Mouse (Mus musculus) liver, adult 2 months (tissue): ENCODE results near the gene Sec24b. TPM values are rescaled to one million over a fixed set of nuclear protein-coding genes. Genes with fewer than 3 reads are reported as not detected.

Experiments used
- DNase-seq: peaks from one replicate; pipeline ENCODE4 v3.0.0-alpha.2; 2011; ENCODE audit warnings: low read depth, low spot score; ENCODE audit errors: extremely low read depth
- H3K27ac ChIP-seq: fragments of 200-500 bp; replicated peaks from 2 replicates; pipeline ENCODE4 v1.5.1; 2012; ENCODE audit warnings: low read depth, mild to moderate bottlenecking, control low read depth, inconsistent platforms, low read length; ENCODE audit not compliant: insufficient read depth
- H3K27me3 ChIP-seq: fragments of 200-500 bp; 2 replicates; pipeline ENCODE4 v1.6.1; 2012; ENCODE audit warnings: mild to moderate bottlenecking, moderate library complexity, low read length, inconsistent platforms; ENCODE audit not compliant: control insufficient read depth, insufficient read depth
- H3K36me3 ChIP-seq: fragments of 200-500 bp; 2 replicates; pipeline ENCODE4 v1.6.1; 2012; ENCODE audit warnings: low read length, inconsistent platforms; ENCODE audit not compliant: control insufficient read depth, insufficient read depth
- H3K4me1 ChIP-seq: fragments of 200-500 bp; 2 replicates; pipeline ENCODE4 v1.6.1; 2011; ENCODE audit warnings: low read length; ENCODE audit not compliant: control insufficient read depth, insufficient read depth
- H3K4me3 ChIP-seq: fragments of 200-500 bp; 2 replicates; pipeline ENCODE4 v1.5.1; 2011; ENCODE audit warnings: low read depth, mild to moderate bottlenecking, control low read depth, low read length, moderate library complexity; ENCODE audit not compliant: insufficient read depth
- H3K79me2 ChIP-seq: fragments of 200-500 bp; 2 replicates; pipeline ENCODE4 v1.6.1; 2012; ENCODE audit warnings: inconsistent platforms, mild to moderate bottlenecking, low read length, moderate library complexity; ENCODE audit not compliant: control insufficient read depth, insufficient read depth
- H3K9ac ChIP-seq: fragments of 200-500 bp; 2 replicates; pipeline ENCODE4 v1.6.1; 2012; ENCODE audit warnings: low read depth, mild to moderate bottlenecking, control low read depth, inconsistent platforms, low read length
- CTCF ChIP-seq: fragments of 200-500 bp; IDR thresholded peaks from 2 replicates; pipeline ENCODE4 v1.5.1; 2011; ENCODE audit warnings: low read depth, low read length, control low read depth
- POLR2A ChIP-seq: fragments of 200-500 bp; IDR thresholded peaks from 2 replicates; pipeline ENCODE4 v1.6.1; 2011; ENCODE audit warnings: low read length, control low read depth; ENCODE audit not compliant: insufficient read depth; ENCODE audit errors: extremely low read depth
- WGBS: fragments of 180-500 bp; shearing (Covaris S2); methylation state at CpG from one replicate; pipeline ENCODE4 v1.1.7; 2018; 5-methylcytosine and 5-hydroxymethylcytosine counted together
- polyA plus RNA-seq: library from polyadenylated mRNA; depleted of rRNA; stranded (reverse); fragments of >200 nt; gene quantifications from 2 replicates; pipeline ENCODE4 v1.2.3, GENCODE M21; 2012
- total RNA-seq: library from RNA; depleted of rRNA; stranded (reverse); fragments of >200 nt; gene quantifications from 2 replicates; pipeline ENCODE4 v1.2.3, GENCODE M21; 2014

Sec24b gene
- total and polyA plus RNA-seq, 2 experiments = 7.9 to 15.8 TPM

DNA sequence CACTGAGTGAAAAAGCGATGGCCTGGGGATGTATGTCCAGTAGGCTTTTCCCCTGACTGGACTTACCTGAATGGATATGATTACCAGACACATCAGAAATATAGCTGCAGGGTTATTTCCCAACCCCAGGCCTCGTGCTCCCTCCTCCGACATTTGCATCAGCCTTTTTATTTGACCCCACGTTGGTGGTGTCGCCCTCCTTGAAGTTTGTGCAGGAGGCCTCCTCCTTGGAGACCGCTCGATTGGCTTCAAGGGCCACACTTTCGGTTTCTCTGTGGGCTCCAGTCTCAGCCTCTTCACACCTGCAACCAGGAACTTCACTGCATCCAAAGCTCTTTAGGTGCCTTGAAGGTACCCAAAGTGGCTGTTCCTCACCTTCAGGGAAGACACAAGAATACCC lies 35.8 kb downstream of the Sec24b start:
- no peak for TF ChIP-seq POLR2A
- TF ChIP-seq CTCF = no peak
- peaks cover 11% of the 10 kb centered on the region for H3K36me3 ChIP-seq
- no peak for DNase-seq
- no peak overlapping the region for H3K27ac ChIP-seq
- H3K4me1 ChIP-seq = no peaks in the 10 kb centered on the region
- H3K4me3 ChIP-seq = no peak overlapping the region
- WGBS = 93% methylated on average over 8 of the region's 8 CpGs
- no peaks in the 10 kb centered on the region; the same call in 1 of the 2 replicates for H3K79me2 ChIP-seq
- H3K9ac ChIP-seq = no peak overlapping the region
- no peaks in the 10 kb centered on the region for H3K27me3 ChIP-seq

DNA sequence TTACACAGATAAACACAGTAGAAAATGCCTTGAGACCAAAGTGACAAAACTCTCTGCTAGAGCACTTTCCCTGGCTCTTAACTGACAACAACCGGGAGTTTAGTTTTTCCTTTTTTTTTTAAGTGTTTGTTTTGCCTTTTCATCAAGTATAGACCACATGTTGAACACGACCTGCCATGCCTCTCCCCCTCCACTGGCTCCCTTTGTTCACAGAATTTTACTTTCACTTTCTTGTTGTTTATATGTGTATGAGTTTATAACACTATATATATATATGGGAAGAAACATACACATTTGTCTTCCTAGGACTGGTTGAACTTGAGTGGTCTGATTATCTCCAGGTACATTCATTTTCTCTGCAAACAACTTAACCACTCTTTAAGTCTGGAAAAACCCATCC lies 48.4 kb downstream of the Sec24b start:
- no peak overlapping the region for H3K4me3 ChIP-seq
- no peaks in the 10 kb centered on the region for H3K27me3 ChIP-seq
- 28% methylated on average over 2 of the region's 2 CpGs for WGBS
- peaks cover 15% of the 10 kb centered on the region for H3K36me3 ChIP-seq
- H3K9ac ChIP-seq = no peak overlapping the region
- no peaks in the 10 kb centered on the region; the same call in 1 of the 2 replicates for H3K79me2 ChIP-seq
- no peaks in the 10 kb centered on the region for H3K4me1 ChIP-seq
- H3K27ac ChIP-seq = no peak overlapping the region
- no peak for DNase-seq
- TF ChIP-seq CTCF = no peak
- TF ChIP-seq POLR2A = no peak

DNA sequence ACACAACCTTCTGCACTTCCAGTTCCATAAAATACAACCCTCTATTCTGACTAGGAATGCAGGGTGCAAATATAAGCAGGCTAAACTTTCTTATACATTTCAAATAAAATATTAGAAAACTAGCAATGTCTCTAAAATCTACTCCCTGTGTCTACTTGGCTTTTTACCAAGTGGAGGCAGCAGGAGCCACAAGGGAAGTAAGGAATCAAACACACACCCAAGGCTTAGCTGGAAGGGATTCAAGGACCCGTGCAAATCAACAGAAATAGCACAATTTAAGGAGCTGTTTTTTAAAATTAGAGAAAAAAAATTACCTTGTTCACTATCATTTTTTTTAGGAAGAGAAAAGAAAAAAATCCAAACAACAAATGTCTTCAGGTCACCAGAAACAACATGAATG lies 50.1 kb downstream of the Sec24b start:
- Histone ChIP-seq H3K9ac (no peak overlapping the region), H3K27ac (no peak overlapping the region), H3K4me3 (no peak overlapping the region), H3K4me1 (no peaks in the 10 kb centered on the region), H3K79me2 (no peaks in the 10 kb centered on the region; the same call in 1 of the 2 replicates), H3K27me3 (no peaks in the 10 kb centered on the region), H3K36me3 (peaks cover 19% of the 10 kb centered on the region)
- 78% methylated on average over 1 of the region's 1 CpGs for WGBS
- TF ChIP-seq POLR2A = no peak
- DNase-seq = no peak

DNA sequence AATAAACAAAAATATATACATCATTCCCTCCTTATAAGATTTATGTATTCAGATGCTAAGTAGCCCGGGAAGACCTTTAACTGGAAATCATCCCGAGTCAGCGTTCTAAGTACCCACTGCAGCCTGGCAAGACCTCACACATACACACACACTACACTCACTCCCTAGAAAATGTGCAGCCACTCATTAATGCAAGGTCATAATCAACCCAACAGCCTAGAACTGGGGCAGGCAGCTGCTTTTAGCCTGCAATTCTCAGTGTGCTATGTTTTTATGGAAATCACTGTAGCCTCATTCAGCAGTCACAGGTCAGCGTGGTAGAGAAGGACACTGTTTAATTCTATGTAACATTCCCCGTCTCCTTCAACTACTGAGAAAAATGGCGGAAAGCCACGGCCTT lies 55.2 kb downstream of the Sec24b start:
- WGBS = 94% methylated on average over 7 of the region's 7 CpGs
- H3K9ac ChIP-seq = no peak overlapping the region
- no peaks in the 10 kb centered on the region for H3K27me3 ChIP-seq
- no peak for DNase-seq
- H3K79me2 ChIP-seq = no peaks in the 10 kb centered on the region
- no peaks in the 10 kb centered on the region for H3K4me1 ChIP-seq
- peaks cover 42% of the 10 kb centered on the region for H3K36me3 ChIP-seq
- no peak overlapping the region for H3K27ac ChIP-seq
- H3K4me3 ChIP-seq = no peak overlapping the region
- TF ChIP-seq CTCF (no peak), POLR2A (no peak)

DNA sequence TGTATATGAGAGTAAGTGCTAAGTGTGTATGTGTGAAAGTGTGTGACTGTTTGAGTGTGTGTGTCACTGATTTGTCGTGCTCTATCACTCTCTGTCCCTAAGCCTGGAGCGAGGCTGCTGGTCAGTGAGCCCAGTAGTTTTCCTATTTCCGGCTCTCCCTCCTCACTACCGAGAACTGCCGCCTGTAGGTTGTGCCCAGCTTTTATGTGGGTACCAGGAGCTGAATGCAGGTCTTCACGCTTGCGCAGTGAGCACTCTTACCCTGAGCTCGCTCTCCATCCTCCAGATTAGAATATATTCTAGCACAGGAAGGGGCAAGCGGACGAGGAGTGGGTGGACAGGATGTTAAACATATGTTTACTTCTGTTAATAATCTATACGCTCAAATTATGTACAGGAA lies 60.4 kb downstream of the Sec24b start:
- Histone ChIP-seq H3K79me2 (no peaks in the 10 kb centered on the region), H3K27ac (no peak overlapping the region), H3K4me3 (no peak overlapping the region), H3K4me1 (no peaks in the 10 kb centered on the region), H3K36me3 (peaks cover 48% of the 10 kb centered on the region), H3K9ac (no peak overlapping the region), H3K27me3 (no peaks in the 10 kb centered on the region)
- no peak for DNase-seq
- TF ChIP-seq CTCF (no peak), POLR2A (no peak)
- 93% methylated on average over 11 of the region's 11 CpGs for WGBS

DNA sequence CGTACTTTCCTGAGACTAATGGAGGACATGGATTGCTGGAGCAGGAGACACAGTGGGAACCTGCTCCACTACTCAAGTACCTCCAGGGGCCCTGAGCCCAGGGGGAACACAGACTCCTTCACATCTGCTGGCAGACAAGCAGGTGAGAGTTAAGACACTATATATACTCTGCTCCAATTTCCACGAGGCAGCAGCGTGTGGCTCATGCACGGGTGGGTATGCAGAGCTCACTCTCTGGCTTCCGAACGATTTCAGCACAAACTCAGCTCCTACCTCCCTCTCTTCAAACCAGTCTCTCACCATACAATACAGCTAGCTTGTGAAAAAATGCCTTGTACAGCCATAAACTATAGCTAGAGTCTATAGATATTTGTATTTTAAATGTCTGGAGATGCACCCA lies 62.8 kb downstream of the Sec24b start:
- Histone ChIP-seq H3K36me3 (peaks cover 58% of the 10 kb centered on the region), H3K27me3 (no peaks in the 10 kb centered on the region), H3K4me3 (no peak overlapping the region), H3K9ac (no peak overlapping the region), H3K4me1 (no peaks in the 10 kb centered on the region), H3K27ac (no peak overlapping the region), H3K79me2 (no peaks in the 10 kb centered on the region)
- TF ChIP-seq POLR2A (no peak), CTCF (no peak)
- 87% methylated on average over 6 of the region's 6 CpGs for WGBS
- no peak for DNase-seq
